Mouse (Mus musculus) brain, embryonic 14.5 days (tissue): ENCODE measurements around the gene Hba-x.

Experiments
- CTCF ChIP-seq: fragments of 200-500 bp; IDR thresholded peaks from 2 replicates; pipeline ENCODE4 v1.5.1; 2012; ENCODE audit warnings: inconsistent platforms, mild to moderate bottlenecking, moderate library complexity, borderline replicate concordance; ENCODE audit not compliant: insufficient read depth, insufficient read length; ENCODE audit errors: extremely low read depth
- POLR2A ChIP-seq: fragments of 200-500 bp; IDR thresholded peaks from 2 replicates; pipeline ENCODE4 v1.6.1; 2012; ENCODE audit warnings: mild to moderate bottlenecking, inconsistent platforms, borderline replicate concordance; ENCODE audit not compliant: poor library complexity, insufficient read depth, insufficient read length, severe bottlenecking; ENCODE audit errors: extremely low read depth

GRCm38 (mm10) chr11:32241391-32241790 lies 34.8 kb upstream of the Hba-x start:
- TF ChIP-seq CTCF (no peak), POLR2A (no peak)
